Mouse (Mus musculus) cerebellum, adult 2 months (tissue): ENCODE measurements at regions not wholly inside any gene's neighbourhood (a gene's known extent, or its start where the extent isn't known, plus 50 kb on each side); places are given as distances from the start of the nearest gene placed in this dataset.

Source experiments
- CTCF ChIP-seq: fragments of 200-500 bp; IDR thresholded peaks from 2 replicates; pipeline ENCODE4 v1.5.1; 2011; ENCODE audit warnings: low read depth, mild to moderate bottlenecking, control low read depth, low read length, moderate library complexity, borderline replicate concordance; ENCODE audit not compliant: insufficient read depth
- POLR2A ChIP-seq: fragments of 200-500 bp; IDR thresholded peaks from 2 replicates; pipeline ENCODE4 v1.6.1; 2011; ENCODE audit warnings: low read length, control low read depth, borderline replicate concordance; ENCODE audit not compliant: insufficient read depth

- TF ChIP-seq POLR2A, result no peak
- no peak for TF ChIP-seq CTCF
These were observed 169.8 kb upstream of the Nlrp1b start for GRCm38 (mm10) chr11:71400351-71400750.
